Mouse (Mus musculus) embryonic facial prominence, embryonic 12.5 days (tissue): Measurements from ENCODE around the gene Ccdc107. TPM values are rescaled to one million over a fixed set of nuclear protein-coding genes. Genes with fewer than 3 reads are reported as not detected.
A peak's percentile ranks its signal among the peaks of the same experiment; 100 is the strongest.
"Not testable (repeated sequence)": the region's sequence is repeated elsewhere in the genome, so short reads cannot be mapped to it uniquely, and the experiment has no call there.

Experiments used
- ATAC-seq: fragments of 200-750 bp; cut with Nextera tagmentation; 2 replicates; pipeline ENCODE4 v1.8.0; 2017; ENCODE audit not compliant: insufficient number of reproducible peaks, insufficient read depth, low FRiP score, low TSS enrichment
- H3K27ac ChIP-seq: fragments of 300-500 bp; sonication (generic); 2 replicates; pipeline ENCODE4 v1.5.1; 2016; ENCODE audit warnings: mild to moderate bottlenecking
- H3K27me3 ChIP-seq: fragments of 300-500 bp; sonication (generic); 2 replicates; pipeline ENCODE4 v1.6.1; 2016; ENCODE audit warnings: mild to moderate bottlenecking, moderate library complexity
- H3K36me3 ChIP-seq: fragments of 300-500 bp; sonication (generic); 2 replicates; pipeline ENCODE4 v1.6.1; 2016; ENCODE audit warnings: mild to moderate bottlenecking
- H3K4me1 ChIP-seq: fragments of 300-500 bp; sonication (generic); 2 replicates; pipeline ENCODE4 v1.6.1; 2016
- H3K4me2 ChIP-seq: fragments of 300-500 bp; sonication (generic); replicated peaks from 2 replicates; pipeline ENCODE4 v1.6.1; 2016; ENCODE audit warnings: mild to moderate bottlenecking, moderate library complexity
- H3K4me3 ChIP-seq: fragments of 300-500 bp; sonication (generic); 2 replicates; pipeline ENCODE4 v1.5.1; 2016; ENCODE audit warnings: mild to moderate bottlenecking
- H3K9ac ChIP-seq: fragments of 300-500 bp; sonication (generic); 2 replicates; pipeline ENCODE4 v1.6.1; 2016; ENCODE audit warnings: mild to moderate bottlenecking, moderate library complexity
- H3K9me3 ChIP-seq: fragments of 300-500 bp; sonication (generic); 2 replicates; pipeline ENCODE4 v1.6.1; 2016; ENCODE audit warnings: mild to moderate bottlenecking, moderate library complexity
- WGBS: fragments of 180-500 bp; shearing (Covaris S2); methylation state at CpG from one replicate; pipeline ENCODE4 v1.1.7; 2016; 5-methylcytosine and 5-hydroxymethylcytosine counted together
- polyA plus RNA-seq: library from polyadenylated mRNA; unstranded; fragments of >200 nt; fragmentation: Nextera tagmentation; extraction: Ambion mirVana; gene quantifications from 2 replicates; pipeline ENCODE4 v1.2.1, GENCODE M21; 2016

Gene Ccdc107
- polyA plus RNA-seq, 1 experiment from 2014 or later = 62.3 TPM

- H3K4me1 ChIP-seq = no peaks in the 10 kb centered on the region
- H3K9me3 ChIP-seq = no peaks in the 10 kb centered on the region
- no peaks in the 10 kb centered on the region for H3K36me3 ChIP-seq
- no peak overlapping the region for H3K9ac ChIP-seq
- H3K27ac ChIP-seq = no peak overlapping the region
- no peak overlapping the region for H3K4me2 ChIP-seq
- no peaks in the 10 kb centered on the region for H3K27me3 ChIP-seq
- no peak overlapping the region for H3K4me3 ChIP-seq
- no peak for ATAC-seq
- 89% methylated on average over 10 of the region's 10 CpGs for WGBS
Measured at GRCm38 (mm10) chr4:43470301-43470700, 22.4 kb upstream of the Ccdc107 start.

- H3K9me3 ChIP-seq = no peaks in the 10 kb centered on the region
- no peak overlapping the region for H3K27ac ChIP-seq
- H3K36me3 ChIP-seq = no peaks in the 10 kb centered on the region
- ATAC-seq = no peak
- H3K4me3 ChIP-seq = no peak overlapping the region
- H3K4me2 ChIP-seq = no peak overlapping the region
- H3K9ac ChIP-seq = no peak overlapping the region
- 83% methylated on average over 1 of the region's 1 CpGs for WGBS
- no peaks in the 10 kb centered on the region for H3K4me1 ChIP-seq
- no peaks in the 10 kb centered on the region for H3K27me3 ChIP-seq
Measured at GRCm38 (mm10) chr4:43473636-43474035, 19.1 kb upstream of the Ccdc107 start.

- Histone ChIP-seq H3K36me3 (no peaks in the 10 kb centered on the region), H3K9me3 (no peaks in the 10 kb centered on the region), H3K4me3 (no peak overlapping the region), H3K27me3 (no peaks in the 10 kb centered on the region), H3K4me2 (no peak overlapping the region), H3K27ac (no peak overlapping the region), H3K9ac (no peak overlapping the region), H3K4me1 (no peaks in the 10 kb centered on the region)
- WGBS = 85% methylated on average over 6 of the region's 6 CpGs
- ATAC-seq = no peak
Measured at GRCm38 (mm10) chr4:43476604-43477003, 16.1 kb upstream of the Ccdc107 start.

GRCm38 (mm10) chr4:43477857-43478533, 14.7 kb upstream of the Ccdc107 start:
- Histone ChIP-seq H3K27me3 (no peaks in the 10 kb centered on the region), H3K4me2 (peak overlapping the region; percentile 34), H3K4me1 (no peaks in the 10 kb centered on the region), H3K36me3 (no peaks in the 10 kb centered on the region), H3K9me3 (no peaks in the 10 kb centered on the region), H3K27ac (no peak overlapping the region), H3K4me3 (peak overlapping the region; percentile 22), H3K9ac (peak overlapping the region; percentile 17; the same call in 1 of the 2 replicates)
- WGBS = 17% methylated on average over 11 of the region's 11 CpGs
- ATAC-seq = peak; percentile 85

- H3K9me3 ChIP-seq = no peaks in the 10 kb centered on the region
- H3K9ac ChIP-seq = peak overlapping the region; percentile 17; the same call in 1 of the 2 replicates
- WGBS = 50% methylated on average over 8 of the region's 8 CpGs
- ATAC-seq = no peak
- H3K4me1 ChIP-seq = no peaks in the 10 kb centered on the region
- H3K4me3 ChIP-seq = peak overlapping the region; percentile 22
- no peaks in the 10 kb centered on the region for H3K36me3 ChIP-seq
- H3K27me3 ChIP-seq = no peaks in the 10 kb centered on the region
- no peak overlapping the region for H3K27ac ChIP-seq
- H3K4me2 ChIP-seq = peak overlapping the region; percentile 34
Measured at GRCm38 (mm10) chr4:43478534-43478858, 14.2 kb upstream of the Ccdc107 start.

GRCm38 (mm10) chr4:43478906-43479832, 13.5 kb upstream of the Ccdc107 start:
- Histone ChIP-seq H3K36me3 (no peaks in the 10 kb centered on the region), H3K9ac (no peak overlapping the region), H3K27me3 (no peaks in the 10 kb centered on the region), H3K4me3 (no peak overlapping the region), H3K27ac (no peak overlapping the region), H3K4me2 (0 out of 2 replicates have a peak overlapping the region, but pooled peaks have one; percentile 24), H3K9me3 (no peaks in the 10 kb centered on the region), H3K4me1 (no peaks in the 10 kb centered on the region)
- no peak for ATAC-seq
- 46% methylated on average over 24 of the region's 24 CpGs for WGBS

- no peak for ATAC-seq
- Histone ChIP-seq H3K27me3 (no peaks in the 10 kb centered on the region), H3K4me1 (no peaks in the 10 kb centered on the region), H3K9me3 (no peaks in the 10 kb centered on the region), H3K9ac (no peak overlapping the region), H3K27ac (no peak overlapping the region), H3K4me3 (no peak overlapping the region), H3K36me3 (no peaks in the 10 kb centered on the region), H3K4me2 (no peak overlapping the region)
- 77% methylated on average over 5 of the region's 5 CpGs for WGBS
Measured at GRCm38 (mm10) chr4:43480985-43481384, 11.7 kb upstream of the Ccdc107 start.

- no peaks in the 10 kb centered on the region for H3K27me3 ChIP-seq
- H3K9ac ChIP-seq = no peak overlapping the region
- no peaks in the 10 kb centered on the region for H3K4me1 ChIP-seq
- H3K4me3 ChIP-seq = no peak overlapping the region
- H3K36me3 ChIP-seq = no peaks in the 10 kb centered on the region
- ATAC-seq = no peak
- H3K4me2 ChIP-seq = no peak overlapping the region
- 67% methylated on average over 7 of the region's 7 CpGs for WGBS
- no peak overlapping the region for H3K27ac ChIP-seq
- H3K9me3 ChIP-seq = no peaks in the 10 kb centered on the region
Measured at GRCm38 (mm10) chr4:43481894-43482456, 10.7 kb upstream of the Ccdc107 start.

- Histone ChIP-seq H3K9me3 (no peaks in the 10 kb centered on the region), H3K27ac (no peak overlapping the region), H3K27me3 (no peaks in the 10 kb centered on the region), H3K4me2 (no peak overlapping the region), H3K36me3 (no peaks in the 10 kb centered on the region), H3K4me1 (no peaks in the 10 kb centered on the region), H3K4me3 (no peak overlapping the region), H3K9ac (no peak overlapping the region)
- WGBS = 70% methylated on average over 10 of the region's 10 CpGs
- ATAC-seq = no peak
Measured at GRCm38 (mm10) chr4:43482591-43482990, 10.1 kb upstream of the Ccdc107 start.

- WGBS = 57% methylated on average over 12 of the region's 12 CpGs
Measured at GRCm38 (mm10) chr4:43483535-43484091, 9.1 kb upstream of the Ccdc107 start, which contains the start of gene Sit1. Gene Sit1, minus strand, starts transcription at chr4:43483734.

GRCm38 (mm10) chr4:43485666-43486065, 7.0 kb upstream of the Ccdc107 start:
- H3K9ac ChIP-seq, H3K36me3 ChIP-seq, H3K27ac ChIP-seq, ATAC-seq, H3K9me3 ChIP-seq, H3K4me3 ChIP-seq, H3K27me3 ChIP-seq, H3K4me1 ChIP-seq, H3K4me2 ChIP-seq: not testable (repeated sequence)
- 85% methylated on average over 5 of the region's 5 CpGs for WGBS

More at GRCm38 (mm10) chr4:43483535-43484091, 9.1 kb upstream of the Ccdc107 start, which contains the start of gene Sit1:
- no peak for ATAC-seq
- no peak within 1 kb of the TSS for H3K9ac ChIP-seq
- H3K4me3 ChIP-seq = no peak within 1 kb of the TSS
- H3K4me1 ChIP-seq = no peaks in the 10 kb centered on the region
- no peak within 1 kb of the TSS for H3K27ac ChIP-seq
- no peaks in the 10 kb centered on the region for H3K36me3 ChIP-seq
- no peak within 1 kb of the TSS for H3K4me2 ChIP-seq
- no peaks in the 10 kb centered on the region for H3K9me3 ChIP-seq
- no peaks in the 10 kb centered on the region for H3K27me3 ChIP-seq
